Mouse (Mus musculus) cerebellum, adult 18-20 months (tissue): ENCODE results near the gene Rps6kc1.

Source experiments
- DNase-seq, 2 experiments: peaks; one replicate each; pipeline ENCODE4 v3.0.0; 2021

The Rps6kc1 gene

GRCm38 (mm10) chr1:190757899-190758298, 153.7 kb downstream of the Rps6kc1 start:
- no peak for DNase-seq

- DNase-seq = no peak
Measured at GRCm38 (mm10) chr1:190751794-190752570, 159.6 kb downstream of the Rps6kc1 start.

- DNase-seq = no peak
Measured at GRCm38 (mm10) chr1:190748937-190749336, 162.6 kb downstream of the Rps6kc1 start.

- no peak for DNase-seq
Measured at GRCm38 (mm10) chr1:190741421-190741820, 170.1 kb downstream of the Rps6kc1 start.

GRCm38 (mm10) chr1:190732803-190733202, 178.8 kb downstream of the Rps6kc1 start:
- no peak for DNase-seq

GRCm38 (mm10) chr1:190729516-190730088, 182.0 kb downstream of the Rps6kc1 start:
- DNase-seq = no peak

- no peak for DNase-seq
Measured at GRCm38 (mm10) chr1:190728111-190728651, 183.4 kb downstream of the Rps6kc1 start.

- no peak for DNase-seq
Measured at GRCm38 (mm10) chr1:190727385-190727784, 184.2 kb downstream of the Rps6kc1 start.

- DNase-seq = no peak
Measured at GRCm38 (mm10) chr1:190724591-190725380, 186.8 kb downstream of the Rps6kc1 start.

- no peak for DNase-seq
Measured at GRCm38 (mm10) chr1:190723926-190724430, 187.6 kb downstream of the Rps6kc1 start.

- no peak for DNase-seq
Measured at GRCm38 (mm10) chr1:190713848-190714247, 197.7 kb downstream of the Rps6kc1 start.

- no peak for DNase-seq
Measured at GRCm38 (mm10) chr1:190697576-190697975, 214.0 kb downstream of the Rps6kc1 start.

- DNase-seq = peak; percentile 39 to 41
Measured at GRCm38 (mm10) chr1:190695589-190695988, 216.0 kb downstream of the Rps6kc1 start.

GRCm38 (mm10) chr1:190690528-190691262, 220.9 kb downstream of the Rps6kc1 start:
- no peak for DNase-seq

GRCm38 (mm10) chr1:190683060-190683459, 228.5 kb downstream of the Rps6kc1 start:
- peak in 1 of 2 experiments; percentile 14 for DNase-seq

GRCm38 (mm10) chr1:190682021-190682926, 229.3 kb downstream of the Rps6kc1 start:
- DNase-seq = peak; percentile 39 to 56

GRCm38 (mm10) chr1:190675455-190675854, 236.1 kb downstream of the Rps6kc1 start:
- DNase-seq = no peak

- DNase-seq = no peak
Measured at GRCm38 (mm10) chr1:190669099-190669498, 242.5 kb downstream of the Rps6kc1 start.

- no peak for DNase-seq
Measured at GRCm38 (mm10) chr1:190667821-190668220, 243.7 kb downstream of the Rps6kc1 start.

- DNase-seq = no peak
Measured at GRCm38 (mm10) chr1:190667326-190667725, 244.2 kb downstream of the Rps6kc1 start.

- no peak for DNase-seq
Measured at GRCm38 (mm10) chr1:190665490-190665875, 246.1 kb downstream of the Rps6kc1 start.
